Mouse (Mus musculus): ENCODE data around the gene Ski.

- no peak for TF ChIP-seq CTCF (conservative IDR thresholded peaks at IDR 0.05; ENCODE audit: low read length)
- TF ChIP-seq POU5F1 (IDR thresholded peaks at IDR 0.05; ENCODE audit: borderline replicate concordance, low read length) = no peak
- TF ChIP-seq NANOG (IDR thresholded peaks at IDR 0.05; ENCODE audit: borderline replicate concordance, low read length) = no peak
Observed at GRCm38 (mm10) chr4:155138451-155138850, 83.9 kb downstream of the Ski start.

Measured in E14TG2a.4 (cell line).